Comparison of ENCODE assay signal across 8 mouse cellular contexts in the genomic region with DNA sequence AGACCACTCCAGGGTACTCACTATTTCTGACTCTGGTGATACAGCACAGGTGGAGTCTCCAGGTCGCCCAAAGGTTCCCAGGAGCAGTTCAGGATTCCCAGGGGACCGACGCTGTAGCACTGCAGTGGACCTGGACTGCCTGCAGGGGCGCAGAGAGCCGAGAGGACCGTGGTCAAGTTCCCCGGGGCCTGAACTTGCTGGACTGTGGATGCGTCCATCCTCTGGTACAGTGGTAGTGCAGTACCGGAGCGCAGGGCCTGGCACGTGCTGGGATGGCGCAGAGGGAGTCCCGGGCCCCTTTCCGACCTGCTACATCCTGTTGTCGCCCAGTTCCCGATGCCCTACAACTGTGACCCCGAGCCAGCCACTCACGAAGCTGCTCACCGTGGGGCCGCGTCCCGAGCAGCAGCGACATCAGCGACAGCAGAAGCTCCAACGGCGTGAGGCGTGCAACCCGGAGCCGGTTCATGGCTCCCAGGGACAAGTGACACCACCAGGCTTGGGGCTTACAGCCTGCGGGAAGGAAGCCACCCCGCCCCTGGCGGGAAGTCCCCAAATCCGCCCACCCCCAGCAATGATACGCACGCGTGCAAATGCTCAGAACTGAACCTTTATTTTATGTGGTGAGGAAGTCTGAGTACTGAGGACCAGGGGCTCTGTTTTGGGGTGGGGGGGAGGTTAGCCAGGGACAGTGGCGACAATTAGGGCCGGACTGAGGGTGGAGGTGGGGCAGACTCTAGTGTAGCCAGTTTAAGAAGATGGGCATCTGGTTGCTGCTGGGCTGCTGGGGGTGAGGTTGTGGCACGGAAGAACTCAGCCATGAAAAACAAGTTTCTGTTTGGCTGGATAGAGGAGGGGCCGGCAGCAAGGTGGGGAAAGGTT. TPM values are rescaled to one million over a fixed set of nuclear protein-coding genes. Genes with fewer than 3 reads are reported as not detected.
A peak's percentile ranks its signal among the peaks of the same experiment; 100 is the strongest.
DNase-seq lines count a peak whose midpoint lies in the region; ATAC-seq and TF ChIP-seq lines count a peak whose summit lies in the region.

A gene (minus strand): TSS at position 524 of the 882 bp plus-strand sequence.

- peak within 1 kb of the TSS; percentile 56 for H3K4me3 ChIP-seq in embryonic facial prominence, embryonic 10.5 days
- peak within 1 kb of the TSS; percentile 33 for H3K4me3 ChIP-seq in liver, embryonic 16.5 days (ENCODE audit: low read depth, low read length)
- peak within 1 kb of the TSS; percentile 28 for H3K4me3 ChIP-seq in neural tube, embryonic 11.5 days (ENCODE audit: low read depth, low read length)
- peak within 1 kb of the TSS; percentile 64 for H3K4me3 ChIP-seq in testis, adult 2 months (ENCODE audit: control insufficient read depth, low read depth, low read length)

- peak within 1 kb of the TSS; percentile 47 for H3K4me2 ChIP-seq in liver, embryonic 16.5 days (ENCODE audit: low read depth, low read length)
- peak within 1 kb of the TSS; percentile 53 for H3K4me2 ChIP-seq in neural tube, embryonic 11.5 days (ENCODE audit: low read depth)

- peaks cover 93% of the 10 kb centered on the region for H3K27me3 ChIP-seq in embryonic facial prominence, embryonic 10.5 days (replicated peaks; ENCODE audit: low read depth, poor library complexity, severe bottlenecking)
- H3K27me3 ChIP-seq in liver, embryonic 16.5 days (ENCODE audit: control insufficient read depth, insufficient read depth, low read depth, low read length) = peaks cover 49% of the 10 kb centered on the region
- peaks cover 46% of the 10 kb centered on the region for H3K27me3 ChIP-seq in neural tube, embryonic 11.5 days (ENCODE audit: control insufficient read depth, insufficient read depth, low read length)
- peaks cover 4% of the 10 kb centered on the region for H3K27me3 ChIP-seq in testis, adult 2 months (ENCODE audit: control insufficient read depth, insufficient read depth, low read length)

- no peak within 1 kb of the TSS for H3K27ac ChIP-seq in embryonic facial prominence, embryonic 10.5 days (replicated peaks)
- H3K27ac ChIP-seq in liver, embryonic 16.5 days (ENCODE audit: low read length) = no peak within 1 kb of the TSS
- no peak within 1 kb of the TSS for H3K27ac ChIP-seq in neural tube, embryonic 11.5 days (ENCODE audit: low read depth, low read length)
- no peak within 1 kb of the TSS for H3K27ac ChIP-seq in testis, adult 2 months (ENCODE audit: control insufficient read depth, insufficient read depth, low read depth, low read length)

- DNase-seq in ovary, postnatal 10 days (ENCODE audit: low spot score) = peak; percentile 42
- no peak for DNase-seq in ovary, adult 18-20 months (ENCODE audit: low spot score)
- peak; percentile 75 for DNase-seq in embryonic facial prominence, embryonic 10.5 days (ENCODE audit: low spot score)
- DNase-seq in heart, adult 8-10 months (ENCODE audit: low spot score) = peak; percentile 79
- peak; percentile 74 for DNase-seq in kidney, adult 18-20 months
- DNase-seq in neural tube, embryonic 11.5 days (ENCODE audit: low spot score) = peak; percentile 76

- ATAC-seq in liver, embryonic 16.5 days (ENCODE audit: low read depth) = peak; percentile 61
- ATAC-seq in neural tube, embryonic 11.5 days (ENCODE audit: insufficient read depth, low FRiP score, low TSS enrichment) = peak; percentile 41; the same call in 1 of the 2 replicates

- H3K9ac ChIP-seq in liver, embryonic 16.5 days (ENCODE audit: low read depth, low read length) = no peak within 1 kb of the TSS
- H3K9ac ChIP-seq in neural tube, embryonic 11.5 days (ENCODE audit: low read length) = peak within 1 kb of the TSS; percentile 18; the same call in 1 of the 2 replicates

- no peak for TF ChIP-seq POLR2A in testis, adult 2 months (IDR thresholded peaks at IDR 0.05; ENCODE audit: control insufficient read depth, low read depth, low read length)

- H3K36me3 ChIP-seq in embryonic facial prominence, embryonic 10.5 days (replicated peaks) = no peaks in the 10 kb centered on the region
- H3K36me3 ChIP-seq in liver, embryonic 16.5 days (ENCODE audit: control insufficient read depth, insufficient read depth) = no peaks in the 10 kb centered on the region
- H3K36me3 ChIP-seq in neural tube, embryonic 11.5 days (ENCODE audit: control insufficient read depth, insufficient read depth, low read length) = no peaks in the 10 kb centered on the region
- no peaks in the 10 kb centered on the region for H3K36me3 ChIP-seq in testis, adult 2 months (ENCODE audit: control insufficient read depth, insufficient read depth, low read length)

- peaks cover 26% of the 10 kb centered on the region for H3K4me1 ChIP-seq in embryonic facial prominence, embryonic 10.5 days
- H3K4me1 ChIP-seq in liver, embryonic 16.5 days (ENCODE audit: control insufficient read depth, low read depth, low read length) = no peaks in the 10 kb centered on the region
- H3K4me1 ChIP-seq in neural tube, embryonic 11.5 days (ENCODE audit: control insufficient read depth, insufficient read depth, low read length) = peaks cover 8% of the 10 kb centered on the region; the same call in 1 of the 2 replicates
- H3K4me1 ChIP-seq in testis, adult 2 months (ENCODE audit: control insufficient read depth, insufficient read depth, low read length) = peaks cover 11% of the 10 kb centered on the region

- 4% methylated on average over 40 of the region's 40 CpGs for WGBS in embryonic facial prominence, embryonic 10.5 days
- 1% methylated on average over 40 of the region's 40 CpGs for WGBS in liver, embryonic 16.5 days (ENCODE audit: insufficient replicate concordance)
- WGBS in neural tube, embryonic 11.5 days = 3% methylated on average over 40 of the region's 40 CpGs

- peak; percentile 64 for TF ChIP-seq CTCF in testis, adult 2 months (IDR thresholded peaks at IDR 0.05; ENCODE audit: control insufficient read depth, insufficient read depth, insufficient replicate concordance, low read depth, low read length)

- no peaks in the 10 kb centered on the region for H3K9me3 ChIP-seq in embryonic facial prominence, embryonic 10.5 days
- no peaks in the 10 kb centered on the region for H3K9me3 ChIP-seq in liver, embryonic 16.5 days (replicated peaks; ENCODE audit: control insufficient read depth, low read length)
- no peaks in the 10 kb centered on the region for H3K9me3 ChIP-seq in neural tube, embryonic 11.5 days (ENCODE audit: control insufficient read depth, low read length)

RNA-seq across cellular contexts. Expression of the gene that starts here (rescaled TPM):
- 0.16 and 0.29 TPM in 2 replicates for polyA plus RNA-seq in embryonic facial prominence, embryonic 10.5 days (2016; fragmentation: Nextera tagmentation; extraction: Ambion mirVana)
- 1 to 10 TPM; 2.7 to 4.5 (median 3.1) TPM for total RNA-seq in heart, adult 8-10 months (2022)
- 0.87 and 1.0 TPM in 2 replicates for polyA plus RNA-seq in liver, embryonic 16.5 days (2015; fragmentation: Nextera tagmentation; extraction: Ambion mirVana)
- 0.12 and 0.13 TPM in 2 replicates for polyA plus RNA-seq in neural tube, embryonic 11.5 days (2014; fragmentation: Nextera tagmentation; extraction: Ambion mirVana)
- 0.08 and 0.12 TPM in 2 replicates for polyA plus RNA-seq in testis, adult 2 months (2012; rRNA removed)

Comparison
In these comparisons a context has a peak if more than half of its experiments do, and no peak if none do; other contexts are left out.
1. Peak in DNase-seq and H3K4me3 ChIP-seq in embryonic facial prominence, embryonic 10.5 days; RNA of the gene not detected or under 1 TPM.
2. Peak in DNase-seq, ATAC-seq, H3K4me3 ChIP-seq, H3K9ac ChIP-seq and H3K4me2 ChIP-seq in neural tube, embryonic 11.5 days; RNA of the gene not detected or under 1 TPM.